Mouse (Mus musculus) heart, postnatal 0 days (tissue): Measurements from ENCODE around the gene Zfp689. TPM values are rescaled to one million over a fixed set of nuclear protein-coding genes. Genes with fewer than 3 reads are reported as not detected.

Experiments used
- ATAC-seq: fragments of 200-750 bp; cut with Nextera tagmentation; 2 replicates; pipeline ENCODE4 v1.8.0; 2017; ENCODE audit warnings: low read depth, moderate number of reproducible peaks, moderate library complexity; ENCODE audit not compliant: insufficient read depth
- DNase-seq: peaks from one replicate; pipeline ENCODE4 v3.0.0-alpha.2; 2016; ENCODE audit warnings: low spot score
- H3K27ac ChIP-seq: fragments of 300-500 bp; sonication (generic); 2 replicates; pipeline ENCODE4 v1.5.1; 2014; ENCODE audit warnings: low read depth, mild to moderate bottlenecking
- H3K27me3 ChIP-seq: fragments of 300-500 bp; sonication (generic); 2 replicates; pipeline ENCODE4 v1.6.1; 2014; ENCODE audit warnings: low read length, mixed read lengths; ENCODE audit not compliant: control insufficient read depth, insufficient read depth
- H3K36me3 ChIP-seq: fragments of 300-500 bp; sonication (generic); replicated peaks from 2 replicates; pipeline ENCODE4 v1.6.1; 2014; ENCODE audit warnings: low read length, mixed read lengths; ENCODE audit not compliant: control insufficient read depth, insufficient read depth
- H3K4me1 ChIP-seq: fragments of 300-500 bp; sonication (generic); 2 replicates; pipeline ENCODE4 v1.6.1; 2014; ENCODE audit warnings: antibody characterized with exemption; ENCODE audit not compliant: control insufficient read depth, insufficient read depth
- H3K4me2 ChIP-seq: fragments of 300-500 bp; sonication (generic); 2 replicates; pipeline ENCODE4 v1.6.1; 2014; ENCODE audit warnings: low read depth, mild to moderate bottlenecking, low read length, moderate library complexity
- H3K4me3 ChIP-seq: fragments of 300-500 bp; sonication (generic); 2 replicates; pipeline ENCODE4 v1.5.1; 2014; ENCODE audit warnings: low read depth, low read length
- H3K9ac ChIP-seq: fragments of 300-500 bp; sonication (generic); replicated peaks from 2 replicates; pipeline ENCODE4 v1.6.1; 2014; ENCODE audit warnings: low read depth, low read length, mixed read lengths
- H3K9me3 ChIP-seq: fragments of 300-500 bp; sonication (generic); replicated peaks from 2 replicates; pipeline ENCODE4 v1.6.1; 2016; ENCODE audit warnings: low read length; ENCODE audit not compliant: control insufficient read depth
- CTCF ChIP-seq: IDR thresholded peaks from 2 replicates; pipeline ENCODE4 v1.5.1; 2016; ENCODE audit warnings: antibody characterized with exemption, control low read depth, low read depth
- EP300 ChIP-seq: IDR thresholded peaks from 2 replicates; pipeline ENCODE4 v1.6.1; 2016; ENCODE audit warnings: antibody characterized with exemption, low read depth
- WGBS: fragments of 180-500 bp; shearing (Covaris S2); extraction: QIAGEN DNeasy Blood & Tissue Kit; methylation state at CpG from one replicate; pipeline ENCODE4 v1.1.7; 2014; 5-methylcytosine and 5-hydroxymethylcytosine counted together
- polyA plus RNA-seq: library from polyadenylated mRNA; unstranded; fragments of >200 nt; fragmentation: Nextera tagmentation; extraction: Ambion mirVana; gene quantifications from 2 replicates; pipeline ENCODE4 v1.2.1, GENCODE M21; 2015
- total RNA-seq: library from RNA; depleted of rRNA; stranded (reverse); fragments of >200 nt; gene quantifications from 2 replicates; pipeline ENCODE4 v1.2.3, GENCODE M21; 2014; ENCODE audit warnings: low replicate concordance

Zfp689 gene
- total and polyA plus RNA-seq, 2 experiments from 2014 or later, result 2.6 to 3.0 TPM

- Histone ChIP-seq H3K36me3 (peaks cover 37% of the 10 kb centered on the region), H3K27ac (no peak overlapping the region), H3K9me3 (no peaks in the 10 kb centered on the region), H3K4me1 (peaks cover 19% of the 10 kb centered on the region), H3K4me3 (no peak overlapping the region), H3K4me2 (no peak overlapping the region), H3K27me3 (no peaks in the 10 kb centered on the region), H3K9ac (no peak overlapping the region)
- no peak for TF ChIP-seq CTCF
- TF ChIP-seq EP300, result no peak
- DNase-seq, result no peak
- 75% methylated on average over 6 of the region's 6 CpGs for WGBS
- ATAC-seq, result no peak
These were observed 25.6 kb upstream of the Zfp689 start for GRCm38 (mm10) chr7:127474378-127475070.

- Histone ChIP-seq H3K9me3 (no peaks in the 10 kb centered on the region), H3K27me3 (no peaks in the 10 kb centered on the region), H3K4me3 (no peak overlapping the region), H3K9ac (no peak overlapping the region), H3K4me1 (peaks cover 19% of the 10 kb centered on the region), H3K4me2 (no peak overlapping the region), H3K36me3 (peaks cover 37% of the 10 kb centered on the region), H3K27ac (no peak overlapping the region)
- WGBS, result 92% methylated on average over 5 of the region's 5 CpGs
- DNase-seq, result no peak
- ATAC-seq, result no peak
- TF ChIP-seq CTCF (no peak), EP300 (no peak)
These were observed 24.7 kb upstream of the Zfp689 start for GRCm38 (mm10) chr7:127473705-127474104.

DNA sequence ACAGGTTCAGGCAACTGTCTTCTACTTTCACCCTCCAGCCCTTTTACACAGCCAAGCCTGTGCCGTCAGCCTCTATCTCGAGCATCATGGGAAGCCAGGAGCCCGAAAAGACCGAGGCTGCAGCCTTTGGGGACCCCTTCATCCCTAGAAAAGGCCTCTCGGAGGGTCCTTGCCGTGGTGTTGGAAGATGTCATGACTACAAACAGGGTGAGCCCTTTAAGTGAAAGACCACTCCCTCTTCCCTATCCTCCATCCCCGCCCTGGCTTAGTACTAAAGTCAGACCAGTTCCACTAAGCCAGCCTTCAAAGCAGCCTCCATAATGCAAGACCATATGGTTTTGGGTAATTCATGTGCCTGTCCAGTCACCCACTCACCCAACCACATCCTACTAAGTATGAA is 23.1 kb upstream of the Zfp689 start:
- DNase-seq, result no peak
- no peak for ATAC-seq
- Histone ChIP-seq H3K9ac (peak overlapping the region; percentile 95), H3K27ac (peak overlapping the region; percentile 95), H3K9me3 (no peaks in the 10 kb centered on the region), H3K36me3 (peaks cover 45% of the 10 kb centered on the region), H3K4me1 (peaks cover 17% of the 10 kb centered on the region), H3K27me3 (no peaks in the 10 kb centered on the region), H3K4me3 (peak overlapping the region; percentile 68), H3K4me2 (peak overlapping the region; percentile 97)
- TF ChIP-seq EP300 (no peak), CTCF (no peak)
- WGBS, result 1% methylated on average over 7 of the region's 7 CpGs

GRCm38 (mm10) chr7:127471646-127472010 is 22.7 kb upstream of the Zfp689 start:
- DNase-seq (peak; percentile 15), ATAC-seq (peak; percentile 36)
- 1% methylated on average over 19 of the region's 25 CpGs for WGBS
- Histone ChIP-seq H3K4me1 (peaks cover 13% of the 10 kb centered on the region), H3K4me2 (peak overlapping the region; percentile 97), H3K27me3 (no peaks in the 10 kb centered on the region), H3K36me3 (peaks cover 42% of the 10 kb centered on the region), H3K9me3 (no peaks in the 10 kb centered on the region), H3K4me3 (peak overlapping the region; percentile 68), H3K9ac (peak overlapping the region; percentile 95), H3K27ac (peak overlapping the region; percentile 95)
- TF ChIP-seq EP300, result no peak
- no peak for TF ChIP-seq CTCF

- Histone ChIP-seq H3K27ac (peak overlapping the region; percentile 95), H3K4me2 (peak overlapping the region; percentile 97), H3K4me3 (peak overlapping the region; percentile 68), H3K9ac (peak overlapping the region; percentile 95), H3K36me3 (peaks cover 36% of the 10 kb centered on the region), H3K27me3 (no peaks in the 10 kb centered on the region), H3K9me3 (no peaks in the 10 kb centered on the region), H3K4me1 (peaks cover 13% of the 10 kb centered on the region)
- TF ChIP-seq EP300 (peak; percentile 80; the same call in 1 of the 2 replicates), CTCF (no peak)
- DNase-seq (peak; percentile 97), ATAC-seq (peak; percentile 93)
- WGBS, result under 1% methylated on average over 46 of the region's 46 CpGs
These were observed 22.0 kb upstream of the Zfp689 start for GRCm38 (mm10) chr7:127470743-127471645.
